Mouse (Mus musculus) embryo, embryonic 9.5 days (tissue): Measurements from ENCODE around the gene Cd68.

Experiments used
- DNase-seq: peaks from one replicate; pipeline ENCODE4 v3.0.0-alpha.2; 2017; ENCODE audit errors: extremely low spot score

The Cd68 gene

DNA sequence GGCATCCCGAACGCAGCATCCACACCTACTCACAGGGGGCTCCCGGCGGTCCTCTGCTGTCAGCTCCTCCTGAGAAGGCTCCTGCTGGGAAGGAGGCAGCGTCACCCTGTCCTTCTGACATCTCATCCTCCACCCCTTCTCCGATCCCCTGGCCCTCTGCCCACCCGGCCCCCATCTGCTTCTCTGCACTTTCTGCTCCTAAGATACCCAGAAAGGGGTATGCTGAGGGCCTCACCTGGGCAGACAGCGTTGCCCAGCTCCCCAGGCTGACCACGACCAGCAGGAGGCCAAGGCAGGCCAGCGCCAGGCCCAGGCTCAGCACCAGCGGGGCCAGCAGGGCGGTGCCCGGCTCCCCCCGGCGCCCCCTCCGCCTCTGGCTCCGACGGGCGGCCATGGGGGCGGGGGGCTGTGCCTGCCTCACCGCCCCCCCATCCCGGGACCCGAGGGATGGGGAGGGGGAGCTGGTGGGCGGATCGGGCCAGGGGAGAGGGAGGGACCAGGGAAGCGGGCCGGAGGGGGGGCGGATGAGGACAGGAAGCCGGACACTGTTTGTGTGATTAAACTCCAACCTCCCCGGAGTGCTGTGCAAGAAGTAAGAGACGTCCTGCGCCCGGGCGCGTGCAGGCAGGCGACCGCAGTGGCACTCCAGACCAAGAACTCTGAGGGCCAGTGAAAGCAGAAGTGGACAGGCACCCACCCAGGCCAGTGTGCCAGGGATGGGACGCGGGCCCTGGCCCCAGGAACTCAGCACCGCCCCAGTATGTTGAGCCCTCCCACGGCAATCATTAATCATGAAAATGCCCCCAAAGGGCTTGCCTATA lies 29.6 kb upstream of the Cd68 start, which contains the start of the genes Tnfsf12 and Tnfsfm13:
TSS of gene Tnfsf12 (minus strand) at position 489 of the 821 bp plus-strand sequence.
TSS of gene Tnfsfm13 (minus strand) at position 738 of the 821 bp plus-strand sequence.
- peak; percentile 71 for DNase-seq

- DNase-seq, result no peak
Observed at GRCm38 (mm10) chr11:69695046-69695360, 29.1 kb upstream of the Cd68 start.

DNA sequence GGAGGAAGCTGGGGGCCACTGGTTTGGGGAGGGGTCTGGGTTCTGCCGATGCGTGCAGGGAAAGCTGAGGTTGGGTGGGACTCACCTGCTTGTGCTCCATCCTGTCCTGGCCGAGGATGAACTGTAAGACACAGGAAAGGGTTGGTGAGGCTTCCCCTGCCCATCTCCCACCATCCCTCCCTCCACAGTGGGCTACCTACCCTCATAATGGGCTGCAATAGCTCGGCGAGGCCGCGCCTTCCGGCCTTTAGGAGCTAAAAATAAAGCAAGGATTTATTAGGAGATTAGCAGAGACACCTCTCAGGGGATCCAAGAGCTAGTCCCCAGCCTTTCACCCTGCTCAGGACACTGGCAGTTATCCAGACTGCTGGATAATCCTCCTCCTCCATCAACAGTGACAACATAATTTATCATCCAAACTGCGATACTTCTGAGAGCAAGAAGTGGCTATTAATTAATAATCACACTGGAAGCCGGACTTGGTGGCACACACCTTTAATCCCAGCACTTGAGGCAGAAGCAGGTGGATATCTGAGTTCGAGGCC lies 27.5 kb upstream of the Cd68 start:
- no peak for DNase-seq

DNA sequence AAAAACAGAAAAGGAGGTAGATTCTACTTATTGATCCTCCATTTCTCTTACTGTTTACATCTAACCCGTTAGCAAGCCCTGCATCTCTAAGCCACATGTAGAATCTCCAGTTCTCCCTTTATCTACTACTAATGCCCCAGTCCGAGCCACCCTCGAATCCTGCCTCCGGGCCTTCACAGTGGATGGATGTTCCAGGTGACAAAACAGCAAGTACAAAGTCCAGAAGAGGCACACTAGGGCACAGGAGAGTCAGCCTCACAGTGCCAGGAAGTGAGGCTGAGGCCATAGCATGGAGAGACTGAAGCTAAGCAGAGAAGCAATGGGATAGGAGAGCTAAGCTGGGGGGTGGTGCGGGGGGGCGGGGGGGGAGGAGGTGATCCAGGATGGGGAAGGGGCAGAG lies 26.9 kb upstream of the Cd68 start:
- no peak for DNase-seq

GRCm38 (mm10) chr11:69692196-69692811 lies 26.4 kb upstream of the Cd68 start:
- DNase-seq, result no peak

DNA sequence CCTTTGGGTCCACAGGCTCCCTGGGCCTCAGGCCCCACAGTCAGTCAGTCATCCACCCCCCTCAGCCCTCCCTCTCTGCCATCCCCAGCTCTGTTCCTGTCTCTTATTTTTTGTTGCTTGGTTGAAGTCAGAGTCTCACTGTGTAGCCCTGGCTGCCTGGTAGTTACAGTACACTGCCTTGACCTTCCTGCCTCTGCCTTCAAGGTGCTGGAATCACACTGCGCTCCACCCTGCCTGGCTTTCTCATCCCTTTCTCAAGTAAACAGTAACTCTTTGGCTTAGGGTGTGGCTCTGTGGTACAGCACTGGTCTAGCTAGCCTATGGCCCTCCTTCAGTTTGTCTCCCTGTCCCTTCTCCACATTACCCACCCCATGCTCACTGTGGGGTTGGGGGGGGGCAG lies 23.9 kb upstream of the Cd68 start:
- no peak for DNase-seq

GRCm38 (mm10) chr11:69687061-69687460 lies 21.1 kb upstream of the Cd68 start:
- DNase-seq, result no peak

DNA sequence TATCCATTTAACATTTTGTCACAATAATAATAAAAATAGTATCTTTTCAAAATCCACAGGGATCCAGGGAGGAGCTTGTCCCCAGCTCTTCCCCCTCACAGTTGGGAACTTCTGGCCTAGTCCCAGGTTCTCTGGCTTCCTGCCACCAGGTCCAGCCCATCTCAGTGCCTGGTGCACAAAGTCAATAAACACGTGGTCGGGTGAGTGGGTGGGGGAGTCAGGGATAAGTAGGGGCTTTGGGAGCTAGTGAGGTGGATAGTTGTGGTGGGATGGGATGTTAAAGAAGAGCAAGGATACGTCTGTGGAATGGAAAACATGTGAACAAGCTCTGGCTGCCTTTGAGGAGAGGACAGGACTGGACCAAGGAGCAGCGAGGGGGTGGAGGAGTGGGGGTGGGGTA lies 20.4 kb upstream of the Cd68 start:
- DNase-seq, result no peak

GRCm38 (mm10) chr11:69685526-69686148 lies 19.7 kb upstream of the Cd68 start, which contains the start of gene Tnfsf13:
Gene Tnfsf13, minus strand, starts transcription at chr11:69685784.
- no peak for DNase-seq

GRCm38 (mm10) chr11:69684936-69685335 lies 19.0 kb upstream of the Cd68 start:
- DNase-seq, result no peak

- no peak for DNase-seq
Observed at GRCm38 (mm10) chr11:69684128-69684745, 18.3 kb upstream of the Cd68 start.

DNA sequence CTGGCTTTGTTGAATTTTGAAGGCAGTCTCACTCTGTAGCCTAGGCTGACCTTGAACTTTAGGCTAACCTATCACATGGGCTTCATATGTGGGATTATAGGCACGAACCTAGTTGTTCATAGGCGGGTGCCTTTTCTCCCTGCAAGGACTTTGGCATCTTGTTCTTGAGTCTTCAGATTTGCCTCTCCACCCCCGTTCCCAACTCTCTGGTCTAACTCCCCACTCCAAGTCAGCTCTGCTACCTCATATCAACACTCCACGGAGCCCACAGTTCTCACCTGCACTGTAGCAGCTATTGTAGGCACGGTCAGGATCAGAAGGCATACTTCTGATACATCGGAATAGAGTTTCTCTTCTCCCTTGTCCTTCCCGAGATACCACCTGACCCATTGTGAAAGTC lies 17.6 kb upstream of the Cd68 start:
- DNase-seq, result no peak

GRCm38 (mm10) chr11:69682840-69683533 lies 17.0 kb upstream of the Cd68 start:
- peak; percentile 91 for DNase-seq

GRCm38 (mm10) chr11:69682209-69682839 lies 16.4 kb upstream of the Cd68 start:
- DNase-seq, result no peak

DNA sequence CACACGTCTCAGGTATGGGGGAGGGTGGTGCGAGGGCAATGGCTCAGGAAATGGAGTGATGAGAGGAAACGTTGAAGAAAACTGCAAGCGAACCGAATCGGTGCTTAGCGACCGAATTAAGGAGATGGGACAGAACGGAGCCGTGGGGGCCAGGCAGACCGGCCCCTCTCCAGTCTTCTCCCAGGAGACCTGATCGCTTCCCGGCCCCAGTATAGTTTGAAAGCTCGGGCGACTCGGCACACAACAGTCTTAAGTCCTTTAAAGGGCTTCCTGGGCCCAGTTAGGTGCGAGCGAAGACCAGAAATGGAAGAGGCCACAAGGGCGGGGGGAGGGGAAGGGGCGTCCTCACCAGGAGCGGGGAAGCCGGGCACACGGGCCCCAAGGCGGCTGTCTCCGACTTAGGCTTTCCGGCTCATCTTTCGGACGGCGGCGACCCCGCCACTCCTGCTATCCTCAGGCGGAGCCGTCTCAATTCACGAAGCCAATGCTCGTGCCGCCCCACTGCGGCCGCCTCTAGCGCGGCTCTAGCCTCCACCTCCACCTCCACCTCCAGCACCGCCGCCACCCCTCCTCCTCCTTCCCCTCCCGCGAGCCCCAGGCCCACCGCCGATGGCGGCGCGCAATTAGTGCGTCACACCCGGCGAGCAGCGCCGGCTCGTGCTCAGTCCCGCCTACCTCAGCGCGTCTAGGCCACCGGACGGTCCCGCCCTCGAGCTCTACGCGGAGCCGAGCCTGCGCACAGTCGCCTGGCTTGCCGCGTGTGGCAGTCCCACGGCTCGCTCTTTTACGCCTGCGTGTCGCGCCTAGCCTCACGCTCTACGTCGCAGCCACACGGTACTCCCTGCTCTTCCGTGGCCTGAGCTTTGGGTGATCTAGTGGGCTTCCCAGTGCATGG lies 15.6 kb upstream of the Cd68 start, which contains the start of gene Senp3:
TSS of gene Senp3 (minus strand) at position 771 of the 895 bp plus-strand sequence.
- DNase-seq, result peak; percentile 98

DNA sequence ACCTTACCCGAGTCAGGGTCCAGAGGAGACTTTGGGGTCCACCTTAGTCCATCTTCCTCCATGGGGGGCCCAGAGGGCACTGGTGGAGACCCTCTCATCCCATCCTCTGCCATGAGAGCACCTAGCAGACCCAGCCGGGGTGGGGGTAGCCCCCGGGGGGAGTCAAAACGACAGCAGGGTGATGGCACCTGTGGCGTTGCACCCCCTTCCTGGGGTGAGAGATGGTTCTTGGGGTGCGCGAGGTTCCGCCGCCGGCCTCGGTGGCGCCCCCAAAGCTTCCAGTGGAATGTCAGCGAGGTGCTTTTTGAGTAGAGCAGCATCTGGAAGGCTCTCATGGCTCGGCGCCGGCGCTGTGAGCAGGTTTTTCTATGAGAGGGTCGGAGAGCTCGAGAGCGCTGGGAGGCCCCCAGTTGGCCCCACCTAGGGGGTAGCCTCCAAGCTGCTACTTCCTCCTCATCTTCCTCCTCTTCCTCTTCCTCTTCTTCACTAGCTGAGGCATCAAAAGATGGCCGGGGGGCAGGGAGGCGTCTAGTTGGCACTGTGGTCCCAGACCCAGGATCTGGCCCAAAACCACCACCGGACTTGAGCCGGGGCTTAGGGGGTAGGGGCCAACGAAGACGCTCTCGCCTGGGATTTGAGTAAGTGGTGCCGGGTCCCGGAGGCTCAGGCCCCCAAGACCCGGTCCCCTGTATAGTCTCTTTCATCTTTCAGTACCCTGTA lies 14.3 kb upstream of the Cd68 start:
- no peak for DNase-seq

DNA sequence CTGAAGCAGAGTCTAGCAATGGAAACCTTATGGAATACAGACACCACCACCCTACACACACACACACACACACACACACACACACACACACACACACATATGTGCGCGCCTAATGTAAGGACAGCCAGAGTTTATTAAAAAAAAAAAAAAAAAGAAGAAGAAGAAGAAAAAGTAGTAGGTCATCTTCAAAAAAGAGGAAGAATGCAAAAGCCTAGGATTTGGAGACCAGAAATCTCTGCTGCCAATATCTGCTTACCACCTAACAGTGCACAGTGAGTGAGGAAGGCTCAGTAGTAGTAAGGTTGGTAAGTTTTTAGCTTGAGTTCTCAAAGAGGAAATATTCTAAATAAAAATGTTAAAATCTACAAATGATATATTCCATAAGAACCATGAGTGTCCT lies 13.2 kb upstream of the Cd68 start:
- no peak for DNase-seq

GRCm38 (mm10) chr11:69672211-69672706 lies 6.3 kb upstream of the Cd68 start, which contains the start of gene Eif4a1:
Gene Eif4a1, minus strand, starts transcription at chr11:69672423.
- peak; percentile 100 for DNase-seq

DNA sequence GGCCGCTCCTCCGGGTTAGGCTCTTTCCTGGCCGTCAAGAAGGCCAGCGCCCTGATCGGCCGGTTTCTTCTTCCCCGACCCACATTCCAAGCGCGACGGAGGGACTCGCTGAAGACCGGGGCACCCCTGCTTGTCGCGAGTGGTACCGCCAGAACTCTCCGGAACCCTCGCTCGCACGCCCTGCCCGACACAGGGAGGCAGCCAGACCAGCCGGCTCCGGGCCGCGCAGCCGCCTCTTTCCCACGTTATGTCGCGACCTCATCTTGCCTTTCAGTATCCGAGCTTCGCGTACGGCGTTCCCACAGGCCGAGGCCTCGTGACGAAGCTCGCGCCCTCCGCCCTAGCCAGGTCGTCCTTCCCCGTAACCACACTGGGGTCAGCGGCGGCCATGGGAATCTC lies 5.8 kb upstream of the Cd68 start:
- DNase-seq, result no peak
